Mouse (Mus musculus): Measurements from ENCODE around the gene Trpm5. TPM values are rescaled to one million over a fixed set of nuclear protein-coding genes. Genes with fewer than 3 reads are reported as not detected.
A peak's percentile ranks its signal among the peaks of the same experiment; 100 is the strongest.

The Trpm5 gene
- polyA plus RNA-seq, 1 experiment from 2014 or later, result 6.9 TPM

GRCm38 (mm10) chr7:143108200-143108599 lies 13.8 kb upstream of the Trpm5 start:
- peak overlapping the region; percentile 63; the same call in 1 of the 2 replicates for H3K9ac ChIP-seq (replicated peaks; ENCODE audit: low read length)
- no peaks in the 10 kb centered on the region for H3K9me3 ChIP-seq (ENCODE audit: low read length)
- H3K4me3 ChIP-seq (ENCODE audit: low read length), result peak overlapping the region; percentile 50; the same call in 1 of the 2 replicates
- peaks cover 52% of the 10 kb centered on the region for H3K27me3 ChIP-seq (ENCODE audit: insufficient read depth, low read length)
- H3K4me2 ChIP-seq (replicated peaks; ENCODE audit: low read depth, low read length), result peak overlapping the region; percentile 81
- peak overlapping the region; percentile 45 for H3K27ac ChIP-seq (ENCODE audit: low read length)
- H3K36me3 ChIP-seq (ENCODE audit: insufficient read depth, low read length), result no peaks in the 10 kb centered on the region
- WGBS, result 21% methylated on average over 5 of the region's 5 CpGs
- peaks cover 29% of the 10 kb centered on the region for H3K4me1 ChIP-seq (ENCODE audit: insufficient read depth, low read length)
- 0 out of 2 replicates have a peak, but pooled peaks have one; percentile 25 for ATAC-seq (ENCODE audit: low FRiP score, low TSS enrichment)

GRCm38 (mm10) chr7:143106672-143107465 lies 12.4 kb upstream of the Trpm5 start:
- Histone ChIP-seq H3K9ac (replicated peaks; ENCODE audit: low read length) (peak overlapping the region; percentile 63), H3K27me3 (ENCODE audit: insufficient read depth, low read length) (peaks cover 54% of the 10 kb centered on the region)
- 7% methylated on average over 47 of the region's 57 CpGs for WGBS

GRCm38 (mm10) chr7:143106062-143106461 lies 11.6 kb upstream of the Trpm5 start, which contains the start of gene Kcnq1:
Gene Kcnq1, plus strand, starts transcription at chr7:143106362.
- Histone ChIP-seq H3K4me2 (replicated peaks; ENCODE audit: low read depth, low read length) (peak within 1 kb of the TSS; percentile 81), H3K4me3 (ENCODE audit: low read length) (peak within 1 kb of the TSS; percentile 50), H3K27me3 (ENCODE audit: insufficient read depth, low read length) (peaks cover 54% of the 10 kb centered on the region), H3K4me1 (ENCODE audit: insufficient read depth, low read length) (peaks cover 29% of the 10 kb centered on the region), H3K9ac (replicated peaks; ENCODE audit: low read length) (peak within 1 kb of the TSS; percentile 63), H3K9me3 (ENCODE audit: low read length) (no peaks in the 10 kb centered on the region), H3K27ac (ENCODE audit: low read length) (no peak within 1 kb of the TSS; the same call in 1 of the 2 replicates), H3K36me3 (ENCODE audit: insufficient read depth, low read length) (no peaks in the 10 kb centered on the region)
- no peak for ATAC-seq (ENCODE audit: low FRiP score, low TSS enrichment)
- WGBS, result 60% methylated on average over 4 of the region's 4 CpGs

More at GRCm38 (mm10) chr7:143106672-143107465, 12.4 kb upstream of the Trpm5 start:
- no peak overlapping the region; the same call in 1 of the 2 replicates for H3K27ac ChIP-seq (ENCODE audit: low read length)
- ATAC-seq (ENCODE audit: low FRiP score, low TSS enrichment), result peak; percentile 78
- H3K4me3 ChIP-seq (ENCODE audit: low read length), result peak overlapping the region; percentile 50
- peak overlapping the region; percentile 81 for H3K4me2 ChIP-seq (replicated peaks; ENCODE audit: low read depth, low read length)
- no peaks in the 10 kb centered on the region for H3K36me3 ChIP-seq (ENCODE audit: insufficient read depth, low read length)
- no peaks in the 10 kb centered on the region for H3K9me3 ChIP-seq (ENCODE audit: low read length)
- H3K4me1 ChIP-seq (ENCODE audit: insufficient read depth, low read length), result peaks cover 29% of the 10 kb centered on the region

GRCm38 (mm10) chr7:143105258-143105897 lies 10.9 kb upstream of the Trpm5 start:
- no peaks in the 10 kb centered on the region for H3K36me3 ChIP-seq (ENCODE audit: insufficient read depth, low read length)
- H3K9me3 ChIP-seq (ENCODE audit: low read length), result no peaks in the 10 kb centered on the region
- H3K27ac ChIP-seq (ENCODE audit: low read length), result no peak overlapping the region
- WGBS, result 60% methylated on average over 11 of the region's 11 CpGs
- peaks cover 29% of the 10 kb centered on the region for H3K4me1 ChIP-seq (ENCODE audit: insufficient read depth, low read length)
- H3K27me3 ChIP-seq (ENCODE audit: insufficient read depth, low read length), result peaks cover 54% of the 10 kb centered on the region
- H3K4me2 ChIP-seq (replicated peaks; ENCODE audit: low read depth, low read length), result no peak overlapping the region
- no peak overlapping the region for H3K4me3 ChIP-seq (ENCODE audit: low read length)
- ATAC-seq (ENCODE audit: low FRiP score, low TSS enrichment), result no peak
- no peak overlapping the region for H3K9ac ChIP-seq (replicated peaks; ENCODE audit: low read length)

- Histone ChIP-seq H3K27ac (ENCODE audit: low read length) (no peak overlapping the region), H3K4me2 (replicated peaks; ENCODE audit: low read depth, low read length) (no peak overlapping the region), H3K4me1 (ENCODE audit: insufficient read depth, low read length) (no peaks in the 10 kb centered on the region; the same call in 1 of the 2 replicates), H3K27me3 (ENCODE audit: insufficient read depth, low read length) (peaks cover 18% of the 10 kb centered on the region), H3K36me3 (ENCODE audit: insufficient read depth, low read length) (no peaks in the 10 kb centered on the region), H3K4me3 (ENCODE audit: low read length) (no peak overlapping the region), H3K9ac (replicated peaks; ENCODE audit: low read length) (no peak overlapping the region), H3K9me3 (ENCODE audit: low read length) (no peaks in the 10 kb centered on the region)
- no peak for ATAC-seq (ENCODE audit: low FRiP score, low TSS enrichment)
- WGBS, result 63% methylated on average over 4 of the region's 4 CpGs
Observed at GRCm38 (mm10) chr7:143100759-143101158, 6.3 kb upstream of the Trpm5 start.

- Histone ChIP-seq H3K9ac (replicated peaks; ENCODE audit: low read length) (no peak overlapping the region), H3K4me2 (replicated peaks; ENCODE audit: low read depth, low read length) (no peak overlapping the region), H3K4me3 (ENCODE audit: low read length) (no peak overlapping the region), H3K9me3 (ENCODE audit: low read length) (no peaks in the 10 kb centered on the region), H3K27ac (ENCODE audit: low read length) (no peak overlapping the region), H3K4me1 (ENCODE audit: insufficient read depth, low read length) (no peaks in the 10 kb centered on the region), H3K36me3 (ENCODE audit: insufficient read depth, low read length) (no peaks in the 10 kb centered on the region), H3K27me3 (ENCODE audit: insufficient read depth, low read length) (no peaks in the 10 kb centered on the region)
- 68% methylated on average over 1 of the region's 1 CpGs for WGBS
- no peak for ATAC-seq (ENCODE audit: low FRiP score, low TSS enrichment)
Observed at GRCm38 (mm10) chr7:143095554-143095907, 1.1 kb upstream of the Trpm5 start.

- no peaks in the 10 kb centered on the region for H3K27me3 ChIP-seq (ENCODE audit: insufficient read depth, low read length)
- H3K4me2 ChIP-seq (replicated peaks; ENCODE audit: low read depth, low read length), result no peak overlapping the region
- no peak overlapping the region for H3K9ac ChIP-seq (replicated peaks; ENCODE audit: low read length)
- no peak for ATAC-seq (ENCODE audit: low FRiP score, low TSS enrichment)
- no peaks in the 10 kb centered on the region for H3K4me1 ChIP-seq (ENCODE audit: insufficient read depth, low read length)
- no peak overlapping the region for H3K27ac ChIP-seq (ENCODE audit: low read length)
- WGBS, result 68% methylated on average over 3 of the region's 3 CpGs
- no peaks in the 10 kb centered on the region for H3K36me3 ChIP-seq (ENCODE audit: insufficient read depth, low read length)
- H3K9me3 ChIP-seq (ENCODE audit: low read length), result no peaks in the 10 kb centered on the region
- no peak overlapping the region for H3K4me3 ChIP-seq (ENCODE audit: low read length)
Observed at GRCm38 (mm10) chr7:143093847-143094246, 595 bp downstream of the Trpm5 start.

- Histone ChIP-seq H3K4me2 (replicated peaks; ENCODE audit: low read depth, low read length) (peak overlapping the region; percentile 21), H3K4me1 (ENCODE audit: insufficient read depth, low read length) (peaks cover 11% of the 10 kb centered on the region; the same call in 1 of the 2 replicates), H3K4me3 (ENCODE audit: low read length) (0 out of 2 replicates have a peak overlapping the region, but pooled peaks have one; percentile 9), H3K27ac (ENCODE audit: low read length) (peak overlapping the region; percentile 74), H3K27me3 (ENCODE audit: insufficient read depth, low read length) (no peaks in the 10 kb centered on the region), H3K9me3 (ENCODE audit: low read length) (no peaks in the 10 kb centered on the region), H3K36me3 (ENCODE audit: insufficient read depth, low read length) (no peaks in the 10 kb centered on the region), H3K9ac (replicated peaks; ENCODE audit: low read length) (peak overlapping the region; percentile 56)
- WGBS, result 36% methylated on average over 4 of the region's 4 CpGs
- peak; percentile 83 for ATAC-seq (ENCODE audit: low FRiP score, low TSS enrichment)
Observed at GRCm38 (mm10) chr7:143087070-143087579, 7.3 kb downstream of the Trpm5 start.

GRCm38 (mm10) chr7:143086366-143086765 lies 8.1 kb downstream of the Trpm5 start:
- H3K27ac ChIP-seq (ENCODE audit: low read length), result peak overlapping the region; percentile 74; the same call in 1 of the 2 replicates
- H3K4me3 ChIP-seq (ENCODE audit: low read length), result no peak overlapping the region
- peak overlapping the region; percentile 21 for H3K4me2 ChIP-seq (replicated peaks; ENCODE audit: low read depth, low read length)
- peak; percentile 28 for ATAC-seq (ENCODE audit: low FRiP score, low TSS enrichment)
- H3K36me3 ChIP-seq (ENCODE audit: insufficient read depth, low read length), result no peaks in the 10 kb centered on the region
- H3K9ac ChIP-seq (replicated peaks; ENCODE audit: low read length), result peak overlapping the region; percentile 56
- no peaks in the 10 kb centered on the region for H3K9me3 ChIP-seq (ENCODE audit: low read length)
- H3K27me3 ChIP-seq (ENCODE audit: insufficient read depth, low read length), result no peaks in the 10 kb centered on the region
- WGBS, result 42% methylated on average over 2 of the region's 2 CpGs
- peaks cover 11% of the 10 kb centered on the region; the same call in 1 of the 2 replicates for H3K4me1 ChIP-seq (ENCODE audit: insufficient read depth, low read length)

Data from kidney, embryonic 16.5 days (tissue).